Comparison of ENCODE assay signal across 20 mouse cellular contexts in genomic region chr3:9538510-9538909, GRCm38 (mm10).
"Had no signal": no experiment of that assay in that cellular context is flagged by ENCODE, and none has a peak within 500 bp of the region (broad histone marks: within the 10 kb centered on the region; RNA-seq: fewer than 3 reads in every experiment).

No protein-coding gene starts in this region.

- ATAC-seq: intestine, embryonic 15.5 days; midbrain, embryonic 13.5 days; midbrain, embryonic 16.5 days had no signal

- H3K4me3 ChIP-seq: intestine, embryonic 15.5 days; kidney, embryonic 15.5 days; limb, embryonic 12.5 days; limb, embryonic 15.5 days; lung, embryonic 15.5 days; megakaryocyte, embryonic 14.5 days; midbrain, embryonic 10.5 days; midbrain, embryonic 13.5 days; myocyte; neural tube, embryonic 13.5 days had no signal

- H3K27me3 ChIP-seq: intestine, embryonic 15.5 days; kidney, embryonic 15.5 days; limb, embryonic 12.5 days; limb, embryonic 15.5 days; lung, embryonic 15.5 days; megakaryocyte, embryonic 14.5 days; midbrain, embryonic 13.5 days; neural tube, embryonic 13.5 days had no signal

- H3K27ac ChIP-seq: intestine, embryonic 15.5 days; kidney, embryonic 15.5 days; limb, embryonic 12.5 days; limb, embryonic 15.5 days; lung, embryonic 15.5 days; midbrain, embryonic 10.5 days; midbrain, embryonic 13.5 days; neural tube, embryonic 13.5 days had no signal

- H3K9ac ChIP-seq: intestine, embryonic 15.5 days; kidney, embryonic 15.5 days; limb, embryonic 12.5 days; limb, embryonic 15.5 days; lung, embryonic 15.5 days; midbrain, embryonic 13.5 days; neural tube, embryonic 13.5 days had no signal

- H3K4me1 ChIP-seq: intestine, embryonic 15.5 days; limb, embryonic 15.5 days had no signal

- H3K36me3 ChIP-seq: intestine, embryonic 15.5 days; kidney, embryonic 15.5 days; limb, embryonic 12.5 days; lung, embryonic 15.5 days; midbrain, embryonic 10.5 days; midbrain, embryonic 13.5 days; neural tube, embryonic 13.5 days had no signal

- H3K4me2 ChIP-seq: intestine, embryonic 15.5 days; kidney, embryonic 15.5 days; limb, embryonic 12.5 days; limb, embryonic 15.5 days; lung, embryonic 15.5 days; midbrain, embryonic 13.5 days; neural tube, embryonic 13.5 days had no signal

- H3K9me3 ChIP-seq: intestine, embryonic 15.5 days; kidney, embryonic 15.5 days; limb, embryonic 12.5 days; limb, embryonic 15.5 days; lung, embryonic 15.5 days; megakaryocyte, embryonic 14.5 days; midbrain, embryonic 13.5 days; neural tube, embryonic 13.5 days had no signal

- DNase-seq: kidney, adult 18-20 months; kidney, postnatal 10 days; left cerebral cortex, postnatal 4 days; lung, adult 18-20 months; lung, postnatal 10 days; lung, postnatal 36 days; retina, postnatal 1 day; right cerebral cortex, postnatal 25 days; thymus, postnatal 25 days had no signal
